Mouse (Mus musculus): ENCODE data around the gene Vmn1r65. TPM values are rescaled to one million over a fixed set of nuclear protein-coding genes. Genes with fewer than 3 reads are reported as not detected.

Gene Vmn1r65
- not detected for polyA plus RNA-seq (2014; fragmentation: Illumina TruSeq; extraction: RNeasy Lipid Tissue Mini Kit (QIAGEN cat#74804); ENCODE audit: low replicate concordance)

GRCm38 (mm10) chr7:6010910-6011309, at the start of gene Vmn1r65:
Vmn1r65 (minus strand) TSS chr7:6011010.

DNA sequence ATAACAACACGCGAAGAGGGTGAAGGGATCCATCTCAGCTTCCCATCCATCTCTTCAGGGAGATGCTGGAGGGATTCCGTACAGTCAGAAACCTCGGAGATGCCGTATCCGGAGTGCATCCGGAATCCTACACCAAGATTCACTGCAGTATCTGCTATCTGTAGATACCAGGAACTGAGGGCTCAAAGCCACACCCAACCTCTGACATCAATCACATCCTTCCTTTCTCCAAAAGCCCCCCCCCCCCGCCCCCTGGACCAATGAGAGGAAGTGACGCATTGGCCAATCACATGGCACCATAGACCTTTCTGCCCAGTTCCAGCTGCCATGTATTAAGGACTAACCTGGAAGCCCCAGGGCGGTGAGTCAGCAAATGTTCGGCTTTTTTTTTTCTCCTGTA, 34.1 kb upstream of the Vmn1r65 start, which contains the start of gene Nlrp4c:
Nlrp4c (plus strand) TSS at position 301 of the 400 bp plus-strand sequence.

Other genes with a start within 250 kb of the Vmn1r65 start
- not detected for gene Vmn1r63, start 205.6 kb downstream of the Vmn1r65 start, polyA plus RNA-seq (2014; fragmentation: Illumina TruSeq; extraction: RNeasy Lipid Tissue Mini Kit (QIAGEN cat#74804); ENCODE audit: low replicate concordance)
- gene Vmn1r64, start 126.5 kb downstream of the Vmn1r65 start, polyA plus RNA-seq (2014; fragmentation: Illumina TruSeq; extraction: RNeasy Lipid Tissue Mini Kit (QIAGEN cat#74804); ENCODE audit: low replicate concordance): not detected
- gene Nlrp4c, start 34.2 kb upstream of the Vmn1r65 start, polyA plus RNA-seq (2014; fragmentation: Illumina TruSeq; extraction: RNeasy Lipid Tissue Mini Kit (QIAGEN cat#74804); ENCODE audit: low replicate concordance): not detected
- gene Zfp787, start 145.0 kb upstream of the Vmn1r65 start, polyA plus RNA-seq (2014; fragmentation: Illumina TruSeq; extraction: RNeasy Lipid Tissue Mini Kit (QIAGEN cat#74804); ENCODE audit: low replicate concordance): 3.9 TPM
- 2.0 TPM for gene Zfp444, start 161.2 kb upstream of the Vmn1r65 start, polyA plus RNA-seq (2014; fragmentation: Illumina TruSeq; extraction: RNeasy Lipid Tissue Mini Kit (QIAGEN cat#74804); ENCODE audit: low replicate concordance)
- gene Galp, start 186.1 kb upstream of the Vmn1r65 start, polyA plus RNA-seq (2014; fragmentation: Illumina TruSeq; extraction: RNeasy Lipid Tissue Mini Kit (QIAGEN cat#74804); ENCODE audit: low replicate concordance): not detected
- not detected for gene Zscan5b, start 211.3 kb upstream of the Vmn1r65 start, polyA plus RNA-seq (2014; fragmentation: Illumina TruSeq; extraction: RNeasy Lipid Tissue Mini Kit (QIAGEN cat#74804); ENCODE audit: low replicate concordance)
- not detected for gene Epp13, start 241.7 kb upstream of the Vmn1r65 start, polyA plus RNA-seq (2014; fragmentation: Illumina TruSeq; extraction: RNeasy Lipid Tissue Mini Kit (QIAGEN cat#74804); ENCODE audit: low replicate concordance)

Measured in small intestine, adult 10 weeks (tissue).